Mouse (Mus musculus) thymus, adult 2 months (tissue): ENCODE data around the gene Comt. TPM values are rescaled to one million over a fixed set of nuclear protein-coding genes. Genes with fewer than 3 reads are reported as not detected.

Source experiments
- DNase-seq: peaks from one replicate; pipeline ENCODE4 v3.0.0; 2021
- H3K27ac ChIP-seq: fragments of 200-500 bp; 2 replicates; pipeline ENCODE4 v1.5.1; 2012; ENCODE audit warnings: low read length, control low read depth; ENCODE audit not compliant: control insufficient read depth, insufficient read depth
- H3K27me3 ChIP-seq: fragments of 200-500 bp; 2 replicates; pipeline ENCODE4 v1.6.1; 2012; ENCODE audit warnings: mild to moderate bottlenecking, low read length, moderate library complexity, mixed read lengths; ENCODE audit not compliant: control insufficient read depth, insufficient read depth
- H3K36me3 ChIP-seq: fragments of 200-500 bp; 2 replicates; pipeline ENCODE4 v1.6.1; 2012; ENCODE audit warnings: mild to moderate bottlenecking, low read length, moderate library complexity; ENCODE audit not compliant: control insufficient read depth, insufficient read depth
- H3K4me1 ChIP-seq: fragments of 200-500 bp; replicated peaks from 2 replicates; pipeline ENCODE4 v1.6.1; 2012; ENCODE audit warnings: low read length; ENCODE audit not compliant: control insufficient read depth, insufficient read depth
- H3K4me3 ChIP-seq: fragments of 200-500 bp; 2 replicates; pipeline ENCODE4 v1.5.1; 2012; ENCODE audit warnings: mild to moderate bottlenecking, low read length, control low read depth, moderate library complexity; ENCODE audit not compliant: control insufficient read depth, insufficient read depth
- CTCF ChIP-seq: fragments of 200-500 bp; IDR thresholded peaks from 2 replicates; pipeline ENCODE4 v1.5.1; 2012; ENCODE audit warnings: mild to moderate bottlenecking, control low read depth, low read length, moderate library complexity, borderline replicate concordance; ENCODE audit not compliant: control insufficient read depth, poor library complexity, insufficient read depth; ENCODE audit errors: extremely low read depth
- POLR2A ChIP-seq: fragments of 200-500 bp; IDR thresholded peaks from 2 replicates; pipeline ENCODE4 v1.6.1; 2012; ENCODE audit warnings: mild to moderate bottlenecking, low read length, control low read depth, moderate library complexity; ENCODE audit not compliant: control insufficient read depth, poor library complexity, insufficient read depth; ENCODE audit errors: extremely low read depth
- WGBS: fragments of 180-500 bp; shearing (Covaris S2); methylation state at CpG from one replicate; pipeline ENCODE4 v1.1.7; 2018; 5-methylcytosine and 5-hydroxymethylcytosine counted together
- polyA plus RNA-seq: library from polyadenylated mRNA; depleted of rRNA; stranded (reverse); fragments of >200 nt; gene quantifications from 2 replicates; pipeline ENCODE4 v1.2.3, GENCODE M21; 2012; rRNA removed

Gene Comt
- polyA plus RNA-seq, 1 experiment, result 108 TPM

- Histone ChIP-seq H3K36me3 (no peaks in the 10 kb centered on the region), H3K4me1 (no peaks in the 10 kb centered on the region), H3K4me3 (no peak overlapping the region), H3K27ac (no peak overlapping the region), H3K27me3 (no peaks in the 10 kb centered on the region)
- DNase-seq, result no peak
- TF ChIP-seq POLR2A (no peak), CTCF (no peak)
- WGBS, result 94% methylated on average over 6 of the region's 6 CpGs
These were observed 66.4 kb downstream of the Comt start for GRCm38 (mm10) chr16:18360151-18360805.

DNA sequence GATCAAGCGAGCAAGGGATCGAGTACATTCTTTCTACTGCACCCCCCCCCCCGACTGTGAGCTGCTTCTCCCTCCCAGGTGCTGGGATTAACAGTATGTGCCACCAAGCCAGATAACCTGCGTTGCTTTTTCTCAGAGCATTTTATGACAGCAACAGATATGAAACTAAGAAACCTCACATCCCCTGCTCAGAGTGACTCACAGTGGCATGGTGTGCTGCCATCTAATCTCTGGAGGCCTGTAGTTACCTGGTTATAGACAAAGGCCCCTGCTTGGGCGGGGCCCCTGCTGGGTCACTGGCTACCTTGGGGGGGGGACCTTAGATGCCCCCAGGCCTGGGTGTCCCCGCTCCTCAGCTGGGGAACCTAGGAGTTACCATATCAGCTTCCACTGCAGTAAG is 68.7 kb downstream of the Comt start:
- Histone ChIP-seq H3K36me3 (no peaks in the 10 kb centered on the region), H3K4me3 (no peak overlapping the region)

DNA sequence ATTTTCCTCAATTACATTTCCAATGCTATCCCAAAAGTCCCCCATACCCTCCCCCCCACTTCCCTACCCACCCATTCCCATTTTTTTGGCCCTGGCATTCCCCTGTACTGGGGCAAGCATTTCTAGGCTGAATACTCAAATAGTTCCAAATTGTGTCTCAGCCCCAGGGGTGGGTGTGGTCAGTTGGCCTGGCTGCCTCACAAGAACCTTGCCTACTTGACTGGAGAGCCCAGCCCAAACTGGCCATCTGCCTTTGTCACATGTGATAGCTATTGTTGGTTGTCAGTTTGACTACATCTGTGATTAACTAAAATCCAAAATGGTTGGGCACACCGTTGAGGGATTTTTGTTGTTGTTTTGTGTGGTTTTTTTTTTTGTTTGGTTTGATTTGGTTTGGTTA is 69.7 kb downstream of the Comt start:
- H3K27me3 ChIP-seq, result no peaks in the 10 kb centered on the region
- no peak overlapping the region for H3K27ac ChIP-seq
- H3K4me3 ChIP-seq, result no peak overlapping the region
- no peaks in the 10 kb centered on the region for H3K4me1 ChIP-seq
- TF ChIP-seq POLR2A (no peak), CTCF (no peak)
- 80% methylated on average over 1 of the region's 1 CpGs for WGBS
- H3K36me3 ChIP-seq, result no peaks in the 10 kb centered on the region
- DNase-seq, result no peak

More for the DNA sequence above, 68.7 kb downstream of the Comt start:
- Histone ChIP-seq H3K27ac (no peak overlapping the region), H3K27me3 (no peaks in the 10 kb centered on the region), H3K4me1 (no peaks in the 10 kb centered on the region)
- TF ChIP-seq CTCF (no peak), POLR2A (no peak)
- 91% methylated on average over 6 of the region's 6 CpGs for WGBS
- DNase-seq, result no peak

Other genes with a start within 250 kb of the Comt start
- gene Ccdc188, start 209.0 kb downstream of the Comt start, polyA plus RNA-seq, result 0.08 TPM in 2 replicates
- gene Zdhhc8, start 191.7 kb downstream of the Comt start, polyA plus RNA-seq, result 316 and 374 TPM in 2 replicates
- gene Trmt2a, start 178.2 kb downstream of the Comt start, polyA plus RNA-seq, result 96.3 and 98.4 TPM in 2 replicates
- 81.8 and 116 TPM in 2 replicates for gene Ranbp1, start 178.1 kb downstream of the Comt start, polyA plus RNA-seq
- not detected in 2 replicates for gene Gm49776, start 168.5 kb downstream of the Comt start, polyA plus RNA-seq
- gene Dgcr8, start 137.6 kb downstream of the Comt start, polyA plus RNA-seq, result 70.0 and 79.3 TPM in 2 replicates
- gene Tango2, start 78.7 kb downstream of the Comt start, polyA plus RNA-seq, result 53.7 and 67.3 TPM in 2 replicates
- 52.3 and 56.0 TPM in 2 replicates for gene Arvcf, start 78.7 kb downstream of the Comt start, polyA plus RNA-seq
- gene Txnrd2, start 468 bp downstream of the Comt start, polyA plus RNA-seq, result 10.6 and 10.7 TPM in 2 replicates
- 38.7 and 48.9 TPM in 2 replicates for gene Gnb1l, start 71.9 kb upstream of the Comt start, polyA plus RNA-seq
- gene Rtl10, start 72.0 kb upstream of the Comt start, polyA plus RNA-seq, result 47.0 and 63.6 TPM in 2 replicates
- 0.49 and 1.4 TPM in 2 replicates for gene Tbx1, start 163.8 kb upstream of the Comt start, polyA plus RNA-seq
- gene Gp1bb, start 195.6 kb upstream of the Comt start, polyA plus RNA-seq, result 1.1 TPM in 2 replicates
- 0.88 and 0.93 TPM in 2 replicates for gene Gm49601, start 199.6 kb upstream of the Comt start, polyA plus RNA-seq
- 2.4 and 3.6 TPM in 2 replicates for gene Sept5, start 203.1 kb upstream of the Comt start, polyA plus RNA-seq